Mouse (Mus musculus): ENCODE data around the gene Retreg3.

The Retreg3 gene

GRCm38 (mm10) chr11:101063676-101064327 lies 55.9 kb downstream of the Retreg3 start:
- in situ Hi-C loops (cut with MboI; ENCODE audit: low pct_unique_long_range_greater_than_20kb in 1 of 2, low sequenced_read_pairs in 2 of 2, unreplicated experiment in 1 of 2), result loop anchor here (25.0 kb wide), 1 partner anchor 202 kb away; the partner anchor contains the start of genes Stat5a (in 2 of the 2) and Stat5b (in 2 of the 2)

- in situ Hi-C loops (cut with MboI; ENCODE audit: low pct_unique_long_range_greater_than_20kb in 1 of 2, low sequenced_read_pairs in 2 of 2, unreplicated experiment in 1 of 2), result loop anchor here (25.0 kb wide), 1 partner anchor 201 kb away; the partner anchor contains the start of genes Stat5a (in 2 of the 2) and Stat5b (in 2 of the 2)
These were observed 56.6 kb downstream of the Retreg3 start for GRCm38 (mm10) chr11:101062971-101063675.

- in situ Hi-C loops (cut with MboI; ENCODE audit: low pct_unique_long_range_greater_than_20kb in 1 of 2, low sequenced_read_pairs in 2 of 2, unreplicated experiment in 1 of 2), result loop anchor here (25.0 kb wide), 1 partner anchor 200 kb away; the partner anchor contains the start of genes Stat5a (in 2 of the 2) and Stat5b (in 2 of the 2)
These were observed 57.4 kb downstream of the Retreg3 start for GRCm38 (mm10) chr11:101062165-101062884.

DNA sequence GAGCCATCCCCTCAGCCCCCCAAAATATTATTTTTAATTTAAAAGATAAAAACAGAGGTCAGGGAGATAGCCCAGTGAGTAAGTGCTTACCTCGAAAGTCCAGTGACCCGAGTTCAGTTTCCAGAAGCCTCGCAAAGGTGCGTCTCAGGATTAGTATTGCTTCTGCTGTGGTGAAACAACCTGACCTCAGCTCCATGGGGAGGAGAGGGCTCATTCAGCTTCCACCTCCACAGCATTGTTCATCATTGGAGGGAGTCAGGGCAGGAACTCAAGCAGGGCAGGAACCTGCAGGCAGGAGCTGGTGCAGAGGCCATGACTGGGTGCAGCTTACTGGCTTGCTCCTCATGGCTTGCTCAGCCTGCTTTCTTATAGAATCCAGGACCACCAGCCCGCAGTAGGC lies 58.6 kb downstream of the Retreg3 start:
- in situ Hi-C loops (cut with MboI; ENCODE audit: low pct_unique_long_range_greater_than_20kb in 1 of 2, low sequenced_read_pairs in 2 of 2, unreplicated experiment in 1 of 2), result loop anchor here (25.0 kb wide), 1 partner anchor 199 kb away; the partner anchor contains the start of genes Stat5a (in 2 of the 2) and Stat5b (in 2 of the 2)

GRCm38 (mm10) chr11:101060126-101060525 lies 59.6 kb downstream of the Retreg3 start:
- in situ Hi-C loops (cut with MboI; ENCODE audit: low pct_unique_long_range_greater_than_20kb in 1 of 2, low sequenced_read_pairs in 2 of 2, unreplicated experiment in 1 of 2), result loop anchor here (25.0 kb wide), 1 partner anchor 198 kb away; the partner anchor contains the start of genes Stat5a (in 2 of the 2) and Stat5b (in 2 of the 2)

DNA sequence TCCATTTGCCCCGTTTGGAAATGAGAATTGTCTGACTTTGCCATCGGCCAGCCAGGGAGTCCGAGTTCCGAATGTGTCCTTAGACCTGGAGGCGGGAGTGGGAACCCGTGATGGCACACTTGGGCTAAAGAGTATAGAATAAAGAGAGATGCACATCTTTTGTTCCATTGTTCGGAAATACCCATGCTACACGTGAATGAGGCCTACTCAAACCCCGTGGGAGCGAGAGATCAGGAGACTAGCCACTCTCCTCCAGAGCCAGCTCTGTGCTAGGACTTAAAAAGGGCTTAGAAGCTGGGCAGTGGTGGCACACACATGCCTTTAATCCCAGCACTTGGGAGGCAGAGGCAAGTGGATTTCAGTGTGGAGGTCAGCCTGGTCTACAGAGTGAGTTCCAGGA lies 60.2 kb downstream of the Retreg3 start:
- in situ Hi-C loops (cut with MboI; ENCODE audit: low pct_unique_long_range_greater_than_20kb in 1 of 2, low sequenced_read_pairs in 2 of 2, unreplicated experiment in 1 of 2), result loop anchor here (5.0 to 25.0 kb wide), 2 partner anchors 77 to 197 kb away; partner anchors contain the start of genes Stat5a (in 2 of the 2) and Stat5b (in 2 of the 2)

DNA sequence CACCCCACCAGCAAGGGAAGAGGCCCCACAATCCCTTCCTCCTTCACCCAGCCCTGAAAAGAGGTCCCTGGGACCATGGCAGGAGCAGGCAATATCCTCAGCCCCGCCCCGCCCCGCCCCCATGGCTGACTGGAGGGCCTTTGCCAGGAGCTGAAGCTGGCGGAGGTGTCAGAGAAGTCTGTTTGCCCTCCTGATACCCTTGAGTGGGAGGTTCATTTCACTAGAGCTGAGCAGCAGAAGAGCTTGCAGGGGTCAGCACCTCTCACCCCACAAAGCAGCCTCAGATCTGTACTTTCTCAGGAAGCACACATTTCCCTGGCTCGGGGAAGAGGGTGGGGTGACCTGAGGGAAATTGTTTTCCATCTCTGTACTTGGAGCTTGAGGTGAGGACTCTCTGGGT lies 61.0 kb downstream of the Retreg3 start:
- in situ Hi-C loops (cut with MboI; ENCODE audit: low pct_unique_long_range_greater_than_20kb in 1 of 2, low sequenced_read_pairs in 2 of 2, unreplicated experiment in 1 of 2), result loop anchor here (5.0 to 25.0 kb wide), 2 partner anchors 76 to 196 kb away; partner anchors contain the start of genes Stat5a (in 2 of the 2) and Stat5b (in 2 of the 2)

DNA sequence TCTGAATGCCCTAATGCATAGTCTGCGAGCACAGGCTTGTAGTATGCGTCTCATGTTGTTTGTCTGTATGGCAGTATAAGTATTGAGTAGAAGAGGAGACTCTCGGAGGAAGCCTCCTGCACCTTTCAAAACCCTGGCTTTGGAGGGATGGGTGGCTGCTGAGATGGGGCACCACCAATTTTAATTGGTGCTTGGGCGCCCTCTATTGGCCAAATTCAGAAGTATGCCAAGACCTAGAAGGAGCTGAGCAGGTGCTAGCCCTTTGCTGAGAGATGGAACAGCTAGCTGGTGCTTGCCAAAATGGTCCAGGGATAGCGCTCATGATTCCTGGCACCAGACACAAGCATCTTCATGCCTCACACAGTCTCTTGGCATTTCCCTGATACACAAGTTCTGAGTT lies 61.8 kb downstream of the Retreg3 start:
- in situ Hi-C loops (cut with MboI; ENCODE audit: low pct_unique_long_range_greater_than_20kb in 1 of 2, low sequenced_read_pairs in 2 of 2, unreplicated experiment in 1 of 2), result loop anchor here (5.0 to 25.0 kb wide), 2 partner anchors 76 to 196 kb away; partner anchors contain the start of genes Stat5a (in 2 of the 2) and Stat5b (in 2 of the 2)

- in situ Hi-C loops (cut with MboI; ENCODE audit: low pct_unique_long_range_greater_than_20kb in 1 of 2, low sequenced_read_pairs in 2 of 2, unreplicated experiment in 1 of 2), result loop anchor here (5.0 to 25.0 kb wide), 2 partner anchors 75 to 195 kb away; partner anchors contain the start of genes Stat5a (in 2 of the 2) and Stat5b (in 2 of the 2)
These were observed 62.8 kb downstream of the Retreg3 start for GRCm38 (mm10) chr11:101056885-101057284.

GRCm38 (mm10) chr11:101055418-101055817 lies 64.3 kb downstream of the Retreg3 start:
- in situ Hi-C loops (cut with MboI; ENCODE audit: low pct_unique_long_range_greater_than_20kb in 1 of 2, low sequenced_read_pairs in 2 of 2, unreplicated experiment in 1 of 2), result loop anchor here (5.0 to 25.0 kb wide), 2 partner anchors 73 to 193 kb away; partner anchors contain the start of genes Stat5a (in 2 of the 2) and Stat5b (in 2 of the 2)

DNA sequence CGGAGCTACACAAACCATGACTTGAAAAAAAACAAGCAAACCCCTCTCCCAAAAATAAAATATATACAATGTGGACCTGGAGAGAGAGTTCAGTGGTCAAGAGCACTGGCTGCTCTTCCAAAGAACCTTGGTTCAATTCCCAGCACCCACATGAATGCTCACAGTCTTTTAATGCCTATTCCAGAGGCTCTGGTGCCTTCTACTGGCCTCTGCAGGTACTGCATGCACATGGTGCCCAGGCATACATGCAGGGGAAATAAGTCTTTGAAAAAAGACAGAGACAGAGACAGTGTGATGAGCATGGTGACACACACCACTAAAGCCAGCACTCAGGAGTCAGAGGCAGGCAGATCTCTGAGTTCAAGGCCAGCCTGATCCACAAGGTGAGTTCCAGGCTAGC lies 65.7 kb downstream of the Retreg3 start:
- in situ Hi-C loops (cut with MboI; ENCODE audit: low pct_unique_long_range_greater_than_20kb in 1 of 2, low sequenced_read_pairs in 2 of 2, unreplicated experiment in 1 of 2), result loop anchor here (25.0 kb wide), 1 partner anchor 192 kb away; the partner anchor contains the start of genes Stat5a (in 2 of the 2) and Stat5b (in 2 of the 2)

GRCm38 (mm10) chr11:101052751-101053473 lies 66.8 kb downstream of the Retreg3 start:
- in situ Hi-C loops (cut with MboI; ENCODE audit: low pct_unique_long_range_greater_than_20kb in 1 of 2, low sequenced_read_pairs in 2 of 2, unreplicated experiment in 1 of 2), result loop anchor here (25.0 kb wide), 1 partner anchor 191 kb away; the partner anchor contains the start of genes Stat5a (in 2 of the 2) and Stat5b (in 2 of the 2)

- in situ Hi-C loops (cut with MboI; ENCODE audit: low pct_unique_long_range_greater_than_20kb in 1 of 2, low sequenced_read_pairs in 2 of 2, unreplicated experiment in 1 of 2), result loop anchor here (25.0 kb wide), 1 partner anchor 189 kb away; the partner anchor contains the start of genes Stat5a (in 2 of the 2) and Stat5b (in 2 of the 2)
These were observed 68.1 kb downstream of the Retreg3 start for GRCm38 (mm10) chr11:101051617-101052016.

GRCm38 (mm10) chr11:101051051-101051493 lies 68.6 kb downstream of the Retreg3 start:
- in situ Hi-C loops (cut with MboI; ENCODE audit: low pct_unique_long_range_greater_than_20kb in 1 of 2, low sequenced_read_pairs in 2 of 2, unreplicated experiment in 1 of 2), result loop anchor here (25.0 kb wide), 1 partner anchor 189 kb away; the partner anchor contains the start of genes Stat5a (in 2 of the 2) and Stat5b (in 2 of the 2)

GRCm38 (mm10) chr11:101050359-101050758 lies 69.3 kb downstream of the Retreg3 start:
- in situ Hi-C loops (cut with MboI; ENCODE audit: low pct_unique_long_range_greater_than_20kb in 1 of 2, low sequenced_read_pairs in 2 of 2, unreplicated experiment in 1 of 2), result loop anchor here (25.0 kb wide), 1 partner anchor 188 kb away; the partner anchor contains the start of genes Stat5a (in 2 of the 2) and Stat5b (in 2 of the 2)

GRCm38 (mm10) chr11:101047502-101047901 lies 72.2 kb downstream of the Retreg3 start:
- in situ Hi-C loops (cut with MboI; ENCODE audit: low pct_unique_long_range_greater_than_20kb in 1 of 2, low sequenced_read_pairs in 2 of 2, unreplicated experiment in 1 of 2), result no loop called here

DNA sequence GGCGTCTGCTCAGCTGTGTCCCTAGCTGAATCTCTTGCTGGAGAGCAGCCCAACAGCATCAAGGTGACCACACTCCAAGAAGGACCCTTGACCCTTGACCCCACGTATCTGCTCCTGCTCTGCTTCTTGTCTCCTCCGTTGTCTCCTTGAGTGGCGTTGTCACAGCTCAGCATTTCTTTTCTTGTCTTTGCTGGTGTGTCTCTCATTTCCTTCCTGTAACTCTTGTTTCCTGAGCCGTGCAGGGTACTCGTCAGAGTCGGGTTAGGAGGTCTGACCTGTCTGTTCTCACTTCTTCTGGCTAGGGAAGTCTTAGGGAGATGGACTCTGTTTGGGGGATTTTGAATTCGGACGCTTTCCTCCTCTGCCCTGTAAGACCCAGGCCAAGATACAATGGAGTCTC lies 73.3 kb downstream of the Retreg3 start:
- in situ Hi-C loops (cut with MboI; ENCODE audit: low pct_unique_long_range_greater_than_20kb in 1 of 2, low sequenced_read_pairs in 2 of 2, unreplicated experiment in 1 of 2), result no loop called here
